Mouse (Mus musculus) thymus, adult 2 months (tissue): ENCODE measurements around the gene Col18a1. TPM values are rescaled to one million over a fixed set of nuclear protein-coding genes. Genes with fewer than 3 reads are reported as not detected.

ENCODE experiments used
- DNase-seq: peaks from one replicate; pipeline ENCODE4 v3.0.0; 2021
- H3K27ac ChIP-seq: fragments of 200-500 bp; 2 replicates; pipeline ENCODE4 v1.5.1; 2012; ENCODE audit warnings: low read length, control low read depth; ENCODE audit not compliant: control insufficient read depth, insufficient read depth
- H3K27me3 ChIP-seq: fragments of 200-500 bp; 2 replicates; pipeline ENCODE4 v1.6.1; 2012; ENCODE audit warnings: mild to moderate bottlenecking, low read length, moderate library complexity, mixed read lengths; ENCODE audit not compliant: control insufficient read depth, insufficient read depth
- H3K36me3 ChIP-seq: fragments of 200-500 bp; 2 replicates; pipeline ENCODE4 v1.6.1; 2012; ENCODE audit warnings: mild to moderate bottlenecking, low read length, moderate library complexity; ENCODE audit not compliant: control insufficient read depth, insufficient read depth
- H3K4me1 ChIP-seq: fragments of 200-500 bp; replicated peaks from 2 replicates; pipeline ENCODE4 v1.6.1; 2012; ENCODE audit warnings: low read length; ENCODE audit not compliant: control insufficient read depth, insufficient read depth
- H3K4me3 ChIP-seq: fragments of 200-500 bp; 2 replicates; pipeline ENCODE4 v1.5.1; 2012; ENCODE audit warnings: mild to moderate bottlenecking, low read length, control low read depth, moderate library complexity; ENCODE audit not compliant: control insufficient read depth, insufficient read depth
- CTCF ChIP-seq: fragments of 200-500 bp; IDR thresholded peaks from 2 replicates; pipeline ENCODE4 v1.5.1; 2012; ENCODE audit warnings: mild to moderate bottlenecking, control low read depth, low read length, moderate library complexity, borderline replicate concordance; ENCODE audit not compliant: control insufficient read depth, poor library complexity, insufficient read depth; ENCODE audit errors: extremely low read depth
- POLR2A ChIP-seq: fragments of 200-500 bp; IDR thresholded peaks from 2 replicates; pipeline ENCODE4 v1.6.1; 2012; ENCODE audit warnings: mild to moderate bottlenecking, low read length, control low read depth, moderate library complexity; ENCODE audit not compliant: control insufficient read depth, poor library complexity, insufficient read depth; ENCODE audit errors: extremely low read depth
- WGBS: fragments of 180-500 bp; shearing (Covaris S2); methylation state at CpG from one replicate; pipeline ENCODE4 v1.1.7; 2018; 5-methylcytosine and 5-hydroxymethylcytosine counted together
- polyA plus RNA-seq: library from polyadenylated mRNA; depleted of rRNA; stranded (reverse); fragments of >200 nt; gene quantifications from 2 replicates; pipeline ENCODE4 v1.2.3, GENCODE M21; 2012

Gene Col18a1
- polyA plus RNA-seq, 1 experiment, result 20.7 TPM

GRCm38 (mm10) chr10:77187427-77187826 lies 21.1 kb upstream of the Col18a1 start:
- no peak for DNase-seq
- WGBS, result 50% methylated on average over 7 of the region's 7 CpGs
- Histone ChIP-seq H3K36me3 (no peaks in the 10 kb centered on the region), H3K27ac (no peak overlapping the region), H3K4me3 (no peak overlapping the region), H3K27me3 (no peaks in the 10 kb centered on the region), H3K4me1 (no peaks in the 10 kb centered on the region)
- TF ChIP-seq CTCF, result no peak
- TF ChIP-seq POLR2A, result no peak

- no peak for TF ChIP-seq POLR2A
- TF ChIP-seq CTCF, result no peak
- H3K4me1 ChIP-seq, result no peaks in the 10 kb centered on the region
- 82% methylated on average over 3 of the region's 3 CpGs for WGBS
- no peak overlapping the region for H3K4me3 ChIP-seq
- H3K36me3 ChIP-seq, result no peaks in the 10 kb centered on the region
- no peaks in the 10 kb centered on the region for H3K27me3 ChIP-seq
- DNase-seq, result no peak
- no peak overlapping the region for H3K27ac ChIP-seq
Measured at GRCm38 (mm10) chr10:77182804-77183331, 16.5 kb upstream of the Col18a1 start.

GRCm38 (mm10) chr10:77180110-77180509 lies 13.8 kb upstream of the Col18a1 start:
- no peak for DNase-seq
- Histone ChIP-seq H3K4me3 (no peak overlapping the region), H3K4me1 (no peaks in the 10 kb centered on the region), H3K27me3 (no peaks in the 10 kb centered on the region), H3K27ac (no peak overlapping the region), H3K36me3 (no peaks in the 10 kb centered on the region)
- TF ChIP-seq CTCF, result no peak
- no peak for TF ChIP-seq POLR2A
- 96% methylated on average over 3 of the region's 3 CpGs for WGBS

- no peaks in the 10 kb centered on the region for H3K4me1 ChIP-seq
- H3K36me3 ChIP-seq, result no peaks in the 10 kb centered on the region
- no peak overlapping the region for H3K4me3 ChIP-seq
- WGBS, result 94% methylated on average over 7 of the region's 7 CpGs
- no peaks in the 10 kb centered on the region for H3K27me3 ChIP-seq
- DNase-seq, result no peak
- H3K27ac ChIP-seq, result no peak overlapping the region
- TF ChIP-seq POLR2A, result no peak
- no peak for TF ChIP-seq CTCF
Measured at GRCm38 (mm10) chr10:77178691-77179090, 12.3 kb upstream of the Col18a1 start.

- H3K27ac ChIP-seq, result no peak overlapping the region
- no peaks in the 10 kb centered on the region for H3K4me1 ChIP-seq
- DNase-seq, result no peak
- no peaks in the 10 kb centered on the region for H3K36me3 ChIP-seq
- TF ChIP-seq POLR2A, result no peak
- no peak for TF ChIP-seq CTCF
- H3K4me3 ChIP-seq, result no peak overlapping the region
- H3K27me3 ChIP-seq, result no peaks in the 10 kb centered on the region
- WGBS, result 94% methylated on average over 6 of the region's 6 CpGs
Measured at GRCm38 (mm10) chr10:77170400-77170799, 4.1 kb upstream of the Col18a1 start.

GRCm38 (mm10) chr10:77165318-77165945 lies 916 bp downstream of the Col18a1 start:
- DNase-seq, result no peak
- H3K36me3 ChIP-seq, result no peaks in the 10 kb centered on the region
- H3K27me3 ChIP-seq, result no peaks in the 10 kb centered on the region
- H3K27ac ChIP-seq, result no peak overlapping the region
- TF ChIP-seq POLR2A (no peak), CTCF (no peak)
- 7% methylated on average over 40 of the region's 40 CpGs for WGBS
- no peaks in the 10 kb centered on the region for H3K4me1 ChIP-seq
- no peak overlapping the region for H3K4me3 ChIP-seq

GRCm38 (mm10) chr10:77164437-77165052 lies 1.8 kb downstream of the Col18a1 start:
- Histone ChIP-seq H3K27ac (no peak overlapping the region), H3K36me3 (no peaks in the 10 kb centered on the region), H3K4me3 (no peak overlapping the region), H3K4me1 (no peaks in the 10 kb centered on the region), H3K27me3 (no peaks in the 10 kb centered on the region; the same call in 1 of the 2 replicates)
- no peak for DNase-seq
- 79% methylated on average over 9 of the region's 9 CpGs for WGBS
- TF ChIP-seq CTCF (no peak), POLR2A (no peak)
